Mouse (Mus musculus) heart, embryonic 16.5 days (tissue): ENCODE results near the gene Olfr657. TPM values are rescaled to one million over a fixed set of nuclear protein-coding genes. Genes with fewer than 3 reads are reported as not detected.

Source experiments
- ATAC-seq: fragments of 200-750 bp; cut with Nextera tagmentation; replicated peaks from 2 replicates; pipeline ENCODE4 v1.8.0; 2017; ENCODE audit warnings: moderate number of reproducible peaks; ENCODE audit not compliant: insufficient read depth, low FRiP score; ENCODE audit errors: extremely low read depth
- H3K27ac ChIP-seq: fragments of 300-500 bp; sonication (generic); 2 replicates; pipeline ENCODE4 v1.5.1; 2014; ENCODE audit warnings: mild to moderate bottlenecking, low read length, control low read depth, moderate library complexity
- H3K27me3 ChIP-seq: fragments of 300-500 bp; sonication (generic); 2 replicates; pipeline ENCODE4 v1.6.1; 2014; ENCODE audit warnings: low read length, mixed read lengths; ENCODE audit not compliant: control insufficient read depth, insufficient read depth
- H3K36me3 ChIP-seq: fragments of 300-500 bp; sonication (generic); 2 replicates; pipeline ENCODE4 v1.6.1; 2014; ENCODE audit not compliant: control insufficient read depth, insufficient read depth
- H3K4me1 ChIP-seq: fragments of 300-500 bp; sonication (generic); 2 replicates; pipeline ENCODE4 v1.6.1; 2014; ENCODE audit warnings: low read length, mixed read lengths; ENCODE audit not compliant: control insufficient read depth, insufficient read depth
- H3K4me2 ChIP-seq: fragments of 300-500 bp; sonication (generic); 2 replicates; pipeline ENCODE4 v1.6.1; 2014; ENCODE audit warnings: low read depth, mild to moderate bottlenecking, control low read depth, low read length
- H3K4me3 ChIP-seq: fragments of 300-500 bp; sonication (generic); 2 replicates; pipeline ENCODE4 v1.5.1; 2014; ENCODE audit warnings: mild to moderate bottlenecking, control low read depth, low read length
- H3K9ac ChIP-seq: fragments of 300-500 bp; sonication (generic); 2 replicates; pipeline ENCODE4 v1.6.1; 2014; ENCODE audit warnings: low read length, control low read depth
- H3K9me3 ChIP-seq: fragments of 300-500 bp; sonication (generic); replicated peaks from 2 replicates; pipeline ENCODE4 v1.6.1; 2016; ENCODE audit warnings: low read length; ENCODE audit not compliant: control insufficient read depth
- WGBS: fragments of 180-500 bp; shearing (Covaris S2); extraction: QIAGEN DNeasy Blood & Tissue Kit; methylation state at CpG from one replicate; pipeline ENCODE4 v1.1.7; 2014; 5-methylcytosine and 5-hydroxymethylcytosine counted together
- polyA plus RNA-seq: library from polyadenylated mRNA; unstranded; fragments of >200 nt; fragmentation: Nextera tagmentation; extraction: Ambion mirVana; gene quantifications from 2 replicates; pipeline ENCODE4 v1.2.1, GENCODE M21; 2015

Olfr657 gene
- polyA plus RNA-seq = not detected in 2 replicates

DNA sequence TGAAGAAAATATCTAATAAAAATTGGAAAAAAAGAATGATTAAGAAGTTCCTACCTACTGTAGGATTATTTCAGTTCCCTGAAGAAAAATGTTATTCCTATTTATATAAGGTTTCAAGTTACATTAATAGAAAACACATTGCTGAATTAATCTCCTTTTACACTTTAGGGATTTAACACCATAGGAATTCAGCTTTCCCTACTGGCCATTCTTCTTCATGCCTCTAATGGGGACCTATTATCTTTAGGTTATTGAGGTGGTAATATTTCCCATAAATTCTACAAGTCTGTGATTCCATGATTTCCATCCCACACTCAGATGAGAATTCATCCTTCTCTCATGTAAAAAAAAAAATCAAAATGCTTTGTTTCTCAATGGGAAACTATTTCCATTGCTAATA lies at the start of gene Olfr657:
Gene Olfr657 (plus strand): TSS at position 301 of the 400 bp plus-strand sequence.
- Histone ChIP-seq H3K4me1 (no peaks in the 10 kb centered on the region), H3K36me3 (no peaks in the 10 kb centered on the region), H3K4me2 (no peak within 1 kb of the TSS), H3K27me3 (no peaks in the 10 kb centered on the region), H3K9ac (no peak within 1 kb of the TSS), H3K9me3 (no peaks in the 10 kb centered on the region), H3K27ac (no peak within 1 kb of the TSS), H3K4me3 (no peak within 1 kb of the TSS)
- no peak for ATAC-seq

DNA sequence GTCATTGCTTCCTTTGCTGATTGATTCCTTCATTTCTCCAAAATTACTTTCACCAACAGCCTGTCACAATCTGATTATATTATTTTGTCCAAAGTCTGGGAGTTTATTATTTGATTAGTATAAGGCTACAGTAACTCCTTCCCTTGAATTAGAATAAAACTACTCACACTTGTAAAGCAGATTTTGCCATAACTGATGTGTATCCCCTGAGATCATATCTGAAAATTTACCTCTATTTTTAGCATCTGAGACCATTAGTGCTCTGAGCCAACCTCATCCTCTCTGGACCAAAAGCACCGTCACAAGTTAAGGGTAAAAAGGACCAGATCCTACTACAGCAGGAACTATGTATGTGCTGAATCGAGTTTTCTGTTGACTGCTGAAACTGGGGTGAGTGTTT lies 47.6 kb upstream of the Olfr657 start, which contains the start of gene Olfr653:
Gene Olfr653 (plus strand): TSS at position 301 of the 400 bp plus-strand sequence.
- Histone ChIP-seq H3K27me3 (no peaks in the 10 kb centered on the region), H3K4me1 (no peaks in the 10 kb centered on the region), H3K36me3 (no peaks in the 10 kb centered on the region), H3K9me3 (no peaks in the 10 kb centered on the region), H3K4me3 (no peak within 1 kb of the TSS), H3K9ac (no peak within 1 kb of the TSS), H3K27ac (no peak within 1 kb of the TSS), H3K4me2 (no peak within 1 kb of the TSS)
- no peak for ATAC-seq
- WGBS = 42% methylated on average over 2 of the region's 2 CpGs

DNA sequence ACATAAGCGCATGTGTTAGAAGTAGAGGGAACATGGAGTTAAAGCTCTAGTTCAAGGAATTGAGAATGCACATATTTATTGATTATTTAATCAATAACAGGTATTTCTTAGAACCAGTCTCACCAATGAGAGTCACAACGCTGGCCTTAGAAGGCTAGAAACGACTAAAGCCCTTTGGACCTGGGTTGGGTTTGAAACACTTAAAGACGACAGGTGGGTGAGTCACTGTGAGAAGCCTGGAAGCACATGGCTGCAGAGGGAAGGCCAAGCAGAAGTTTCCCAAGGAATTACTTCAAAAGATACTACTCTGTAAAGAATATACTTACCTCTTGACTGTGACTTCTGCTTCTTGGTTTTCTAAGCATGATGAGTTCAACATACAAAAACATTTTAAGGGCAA lies 43.7 kb upstream of the Olfr657 start:
- H3K27ac ChIP-seq = no peak overlapping the region
- H3K36me3 ChIP-seq = no peaks in the 10 kb centered on the region
- WGBS = 86% methylated on average over 4 of the region's 4 CpGs
- H3K9ac ChIP-seq = no peak overlapping the region
- no peak overlapping the region for H3K4me2 ChIP-seq
- no peak for ATAC-seq
- H3K4me3 ChIP-seq = no peak overlapping the region
- no peaks in the 10 kb centered on the region for H3K9me3 ChIP-seq
- H3K4me1 ChIP-seq = no peaks in the 10 kb centered on the region
- no peaks in the 10 kb centered on the region for H3K27me3 ChIP-seq

DNA sequence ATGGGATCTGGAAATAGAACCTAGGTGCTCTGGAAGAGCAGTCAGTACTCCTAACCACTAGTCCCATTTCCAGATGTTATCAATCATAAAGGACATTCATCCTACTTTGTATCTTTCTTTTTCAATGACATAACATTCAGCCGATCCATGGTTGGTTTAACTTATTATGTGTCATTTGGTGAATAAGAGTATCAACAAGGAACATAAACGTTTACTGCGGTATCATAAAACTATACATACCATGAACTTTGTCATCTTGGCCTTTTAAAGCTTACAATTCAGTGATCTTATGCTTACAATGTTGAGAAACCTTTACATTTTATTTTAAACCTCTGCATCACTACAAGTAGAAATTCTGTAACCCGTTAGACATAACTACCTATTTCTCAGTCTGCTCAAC lies 43.2 kb upstream of the Olfr657 start:
- H3K4me1 ChIP-seq = no peaks in the 10 kb centered on the region
- ATAC-seq = no peak
- H3K27ac ChIP-seq = no peak overlapping the region
- no peak overlapping the region for H3K9ac ChIP-seq
- H3K9me3 ChIP-seq = no peaks in the 10 kb centered on the region
- no peaks in the 10 kb centered on the region for H3K36me3 ChIP-seq
- H3K4me3 ChIP-seq = no peak overlapping the region
- WGBS = 83% methylated on average over 4 of the region's 4 CpGs
- H3K4me2 ChIP-seq = no peak overlapping the region
- no peaks in the 10 kb centered on the region for H3K27me3 ChIP-seq

DNA sequence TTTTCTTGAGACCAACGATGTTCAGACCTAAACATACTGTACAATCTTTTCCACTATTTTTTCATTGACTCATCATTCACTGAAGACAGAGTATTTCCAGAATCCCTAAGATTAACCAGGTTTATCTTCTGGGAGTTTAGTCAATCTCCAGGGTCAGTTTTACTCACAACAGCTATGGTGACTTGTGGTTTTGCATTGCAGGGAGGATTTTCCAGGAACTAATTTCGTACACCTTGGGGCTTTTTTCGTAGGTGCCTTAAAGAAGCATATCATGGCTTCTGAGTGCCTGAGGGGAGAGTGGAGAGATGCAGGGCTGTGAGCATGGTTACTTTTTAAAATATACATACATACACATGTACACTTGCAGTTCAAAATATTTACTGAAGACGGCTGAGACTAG lies 37.9 kb upstream of the Olfr657 start, which contains the start of gene Olfr654:
Gene Olfr654 (plus strand): TSS at position 301 of the 400 bp plus-strand sequence.
- Histone ChIP-seq H3K4me2 (no peak within 1 kb of the TSS), H3K27me3 (no peaks in the 10 kb centered on the region), H3K4me3 (no peak within 1 kb of the TSS), H3K27ac (no peak within 1 kb of the TSS), H3K9me3 (no peaks in the 10 kb centered on the region), H3K36me3 (no peaks in the 10 kb centered on the region), H3K4me1 (no peaks in the 10 kb centered on the region), H3K9ac (no peak within 1 kb of the TSS)
- WGBS = 76% methylated on average over 4 of the region's 4 CpGs
- ATAC-seq = no peak

DNA sequence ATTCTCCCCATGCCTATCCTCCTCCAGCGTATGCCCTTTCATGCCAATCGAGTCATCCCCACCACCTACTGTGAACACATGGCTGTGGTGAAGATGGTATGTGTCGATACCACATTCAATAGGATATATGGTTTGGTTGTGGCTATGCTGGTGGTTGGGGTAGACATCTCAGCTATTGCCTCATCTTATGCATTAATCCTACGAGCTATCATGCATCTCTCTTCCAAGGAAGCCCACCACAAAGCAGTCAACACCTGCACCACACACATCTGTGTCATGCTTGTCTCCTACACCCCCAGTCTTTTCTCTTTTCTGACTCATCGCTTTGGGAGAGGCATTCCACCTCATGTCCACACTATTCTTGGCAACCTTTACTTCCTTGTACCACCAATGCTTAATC lies 36.3 kb upstream of the Olfr657 start:
- Histone ChIP-seq H3K27ac (no peak overlapping the region), H3K4me1 (no peaks in the 10 kb centered on the region), H3K9me3 (no peaks in the 10 kb centered on the region), H3K4me3 (no peak overlapping the region), H3K4me2 (no peak overlapping the region), H3K27me3 (no peaks in the 10 kb centered on the region), H3K36me3 (no peaks in the 10 kb centered on the region), H3K9ac (no peak overlapping the region)
- ATAC-seq = no peak
- 75% methylated on average over 5 of the region's 5 CpGs for WGBS

DNA sequence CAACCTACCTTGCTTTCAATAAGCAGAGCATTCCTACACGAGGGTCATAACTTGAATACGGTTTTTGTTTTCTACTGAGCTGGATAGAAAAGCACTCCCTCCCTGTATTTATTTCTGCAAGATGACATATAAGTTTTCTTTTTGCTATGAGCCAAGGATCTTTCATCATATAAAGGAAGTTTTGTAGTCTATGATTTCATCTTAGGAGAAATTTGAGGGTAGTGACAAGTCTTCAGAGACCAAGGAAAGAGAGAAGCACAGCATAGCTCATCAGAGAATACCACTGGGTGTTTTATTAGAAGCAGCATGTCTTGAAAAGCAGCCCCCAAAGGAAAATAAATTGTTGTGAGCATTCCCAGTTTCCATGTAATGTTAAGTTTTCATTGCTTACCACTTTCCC lies 22.9 kb upstream of the Olfr657 start, which contains the start of gene Olfr655:
Gene Olfr655 (minus strand): TSS at position 101 of the 400 bp plus-strand sequence.
- Histone ChIP-seq H3K27me3 (no peaks in the 10 kb centered on the region), H3K4me1 (no peaks in the 10 kb centered on the region), H3K4me2 (no peak within 1 kb of the TSS), H3K36me3 (no peaks in the 10 kb centered on the region), H3K9ac (no peak within 1 kb of the TSS), H3K4me3 (no peak within 1 kb of the TSS), H3K27ac (no peak within 1 kb of the TSS), H3K9me3 (no peaks in the 10 kb centered on the region)
- WGBS = 79% methylated on average over 2 of the region's 2 CpGs
- ATAC-seq = no peak

DNA sequence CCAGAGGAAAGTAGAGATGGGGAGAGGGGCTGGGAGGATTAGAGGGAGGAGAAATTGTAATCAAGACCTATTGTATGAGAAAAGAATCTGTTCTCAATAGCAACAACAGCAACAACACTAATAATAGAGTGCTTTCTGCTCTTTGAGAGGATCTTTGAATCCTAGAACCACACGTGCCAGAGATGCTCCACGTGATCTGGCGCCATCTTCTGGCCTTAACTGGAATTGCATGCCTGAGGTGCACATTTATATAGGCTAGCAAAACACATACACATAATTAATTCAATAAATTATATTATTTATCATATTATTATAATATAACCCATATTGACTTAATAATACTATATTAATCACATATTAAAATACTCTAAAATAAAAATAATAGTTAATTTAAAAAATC lies 21.4 kb upstream of the Olfr657 start:
- Histone ChIP-seq H3K4me2 (no peak overlapping the region), H3K27ac (no peak overlapping the region)

DNA sequence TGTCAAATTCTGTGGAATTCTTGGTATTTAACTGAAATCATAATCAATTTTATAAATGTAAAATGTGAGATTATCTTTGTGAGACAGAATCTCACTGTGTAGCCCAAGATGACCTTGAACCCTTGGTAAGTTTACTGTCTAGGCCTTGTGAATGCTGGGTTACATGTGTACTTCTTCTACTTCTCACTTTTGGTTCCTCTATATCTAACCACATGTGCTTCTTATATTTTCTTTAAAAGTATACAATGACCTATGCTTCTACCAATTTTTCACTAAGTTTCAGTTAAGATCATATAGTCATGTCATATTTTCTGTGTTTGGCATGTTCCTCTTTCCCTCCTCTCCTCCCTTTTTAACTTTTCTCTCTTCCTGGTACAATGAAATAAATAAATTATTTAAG lies 19.9 kb upstream of the Olfr657 start:
- ATAC-seq = no peak
- H3K4me3 ChIP-seq = no peak overlapping the region
- H3K36me3 ChIP-seq = no peaks in the 10 kb centered on the region
- H3K4me2 ChIP-seq = no peak overlapping the region
- no peaks in the 10 kb centered on the region for H3K9me3 ChIP-seq
- H3K27me3 ChIP-seq = no peaks in the 10 kb centered on the region
- no peak overlapping the region for H3K27ac ChIP-seq
- no peaks in the 10 kb centered on the region for H3K4me1 ChIP-seq
- H3K9ac ChIP-seq = no peak overlapping the region

More for the DNA sequence above, 21.4 kb upstream of the Olfr657 start:
- Histone ChIP-seq H3K9me3 (no peaks in the 10 kb centered on the region), H3K27me3 (no peaks in the 10 kb centered on the region), H3K4me1 (no peaks in the 10 kb centered on the region), H3K36me3 (no peaks in the 10 kb centered on the region), H3K9ac (no peak overlapping the region), H3K4me3 (no peak overlapping the region)
- WGBS = 6% methylated on average over 3 of the region's 3 CpGs
- ATAC-seq = no peak
